Mouse (Mus musculus): ENCODE measurements around the gene 3110082J24Rik. TPM values are rescaled to one million over a fixed set of nuclear protein-coding genes. Genes with fewer than 3 reads are reported as not detected.

The 3110082J24Rik gene
- polyA plus RNA-seq (2015; fragmentation: Nextera tagmentation; extraction: Ambion mirVana): not detected in 2 replicates

- Histone ChIP-seq H3K4me3 (ENCODE audit: low read depth, low read length) (peak within 1 kb of the TSS; percentile 44), H3K9me3 (ENCODE audit: control insufficient read depth, low read length) (no peaks in the 10 kb centered on the region), H3K27ac (replicated peaks) (no peak within 1 kb of the TSS), H3K36me3 (ENCODE audit: control insufficient read depth, insufficient read depth, low read length) (no peaks in the 10 kb centered on the region), H3K4me2 (replicated peaks; ENCODE audit: low read depth) (peak within 1 kb of the TSS; percentile 77), H3K27me3 (ENCODE audit: control insufficient read depth, insufficient read depth, low read length) (peaks cover 4% of the 10 kb centered on the region; the same call in 1 of the 2 replicates), H3K4me1 (replicated peaks; ENCODE audit: control insufficient read depth, insufficient read depth) (peaks cover 5% of the 10 kb centered on the region), H3K9ac (ENCODE audit: low read length) (peak within 1 kb of the TSS; percentile 45; the same call in 1 of the 2 replicates)
- 6% methylated on average over 29 of the region's 29 CpGs for WGBS
- ATAC-seq (ENCODE audit: low FRiP score, low TSS enrichment): no peak
- no peak for DNase-seq (ENCODE audit: low spot score)
- TF ChIP-seq CTCF (IDR thresholded peaks at IDR 0.05; ENCODE audit: low read depth) (no peak), EP300 (optimal IDR thresholded peaks at IDR 0.05) (no peak)
Observed at GRCm38 (mm10) chr5:30105668-30106300, at the start of gene 3110082J24Rik. Gene 3110082J24Rik, minus strand, starts transcription at chr5:30106086.

DNA sequence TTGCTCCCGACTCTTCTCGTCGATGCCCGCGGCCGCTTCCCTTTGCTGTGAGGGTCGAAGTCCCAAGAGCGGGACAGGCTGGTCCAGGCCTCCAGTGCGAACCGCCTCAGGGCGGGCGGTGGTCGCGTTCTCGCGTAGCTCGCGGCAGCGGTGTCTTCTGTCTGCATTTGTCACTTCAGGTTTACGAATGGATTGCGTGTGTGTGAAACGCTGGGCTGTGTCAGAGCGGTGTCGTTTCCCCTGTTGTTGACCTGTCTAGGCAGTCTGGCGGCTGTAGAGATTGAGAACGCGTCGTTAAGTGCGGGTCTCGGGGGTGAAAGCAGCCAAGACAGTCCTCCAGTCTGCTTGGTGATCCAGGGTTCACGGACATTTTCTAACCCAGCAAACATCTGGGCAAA lies 49.5 kb upstream of the 3110082J24Rik start:
- Histone ChIP-seq H3K9me3 (ENCODE audit: control insufficient read depth, low read length) (no peaks in the 10 kb centered on the region), H3K9ac (ENCODE audit: low read length) (peak overlapping the region; percentile 89), H3K4me1 (replicated peaks; ENCODE audit: control insufficient read depth, insufficient read depth) (no peaks in the 10 kb centered on the region), H3K27ac (replicated peaks) (peak overlapping the region; percentile 95), H3K27me3 (ENCODE audit: control insufficient read depth, insufficient read depth, low read length) (no peaks in the 10 kb centered on the region), H3K4me3 (ENCODE audit: low read depth, low read length) (peak overlapping the region; percentile 88), H3K36me3 (ENCODE audit: control insufficient read depth, insufficient read depth, low read length) (no peaks in the 10 kb centered on the region), H3K4me2 (replicated peaks; ENCODE audit: low read depth) (peak overlapping the region; percentile 70)
- 0% methylated on average over 31 of the region's 31 CpGs for WGBS
- ATAC-seq (ENCODE audit: low FRiP score, low TSS enrichment): peak; percentile 35
- TF ChIP-seq EP300 (optimal IDR thresholded peaks at IDR 0.05): no peak
- TF ChIP-seq CTCF (IDR thresholded peaks at IDR 0.05; ENCODE audit: low read depth): no peak
- DNase-seq (ENCODE audit: low spot score): no peak

DNA sequence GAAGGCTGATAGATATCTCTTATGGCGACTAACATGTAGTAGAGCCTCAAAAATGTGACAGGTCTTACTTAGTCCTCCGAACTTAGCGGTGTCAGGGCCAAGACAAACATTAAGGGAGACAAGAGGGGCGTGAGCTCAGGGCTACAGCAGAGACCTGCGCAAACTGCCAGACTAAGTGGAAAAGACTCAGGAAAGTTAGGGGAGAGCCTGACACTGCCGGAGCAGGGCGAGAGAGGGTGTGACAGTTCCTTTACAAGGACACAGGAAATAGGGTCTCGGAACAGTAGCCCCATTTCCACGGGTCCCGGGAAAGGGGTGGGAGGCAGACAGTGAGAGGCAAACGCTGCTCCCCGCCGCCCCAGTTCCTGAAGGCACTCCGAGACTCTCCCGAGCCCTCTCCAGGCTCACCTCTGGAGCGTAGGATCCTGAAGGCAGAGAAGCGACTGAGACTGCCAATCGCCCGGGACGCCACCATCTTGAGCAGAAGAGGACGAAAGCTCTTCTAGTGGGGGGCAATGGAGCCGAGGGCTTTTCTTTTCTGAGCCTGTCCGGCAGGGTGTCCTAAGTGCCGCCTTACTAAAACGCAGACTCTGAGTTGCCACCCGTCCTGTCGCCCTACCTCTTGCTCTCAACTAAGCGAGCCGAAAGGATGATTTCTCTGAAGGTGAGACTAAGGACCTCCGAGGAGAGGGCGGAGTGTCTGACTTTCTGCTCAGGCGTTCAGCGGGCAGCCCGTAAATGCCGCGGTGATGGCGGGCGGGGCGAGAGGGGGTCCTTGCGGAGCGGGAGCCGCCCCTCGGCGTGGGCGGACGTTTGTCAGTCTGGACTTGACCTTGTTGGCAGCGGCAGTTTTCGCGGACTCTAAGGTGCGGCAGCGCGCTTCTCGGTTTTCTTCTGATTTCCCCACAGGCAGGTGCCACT lies 48.8 kb upstream of the 3110082J24Rik start, which contains the start of the genes Hadha and Hadhb:
Gene Hadha, minus strand, starts transcription at position 689 of the 921 bp plus-strand sequence.
Gene Hadhb, plus strand, starts transcription at position 775 of the 921 bp plus-strand sequence.
- TF ChIP-seq CTCF (IDR thresholded peaks at IDR 0.05; ENCODE audit: low read depth) (no peak; the same call in none of the 2 replicates), EP300 (optimal IDR thresholded peaks at IDR 0.05) (peak; percentile 97)
- Histone ChIP-seq H3K9ac (ENCODE audit: low read length) (peak within 1 kb of the TSS; percentile 89), H3K4me2 (replicated peaks; ENCODE audit: low read depth) (peak within 1 kb of the TSS; percentile 70), H3K27ac (replicated peaks) (peak within 1 kb of the TSS; percentile 95), H3K9me3 (ENCODE audit: control insufficient read depth, low read length) (no peaks in the 10 kb centered on the region), H3K27me3 (ENCODE audit: control insufficient read depth, insufficient read depth, low read length) (no peaks in the 10 kb centered on the region), H3K36me3 (ENCODE audit: control insufficient read depth, insufficient read depth, low read length) (no peaks in the 10 kb centered on the region), H3K4me3 (ENCODE audit: low read depth, low read length) (peak within 1 kb of the TSS; percentile 88), H3K4me1 (replicated peaks; ENCODE audit: control insufficient read depth, insufficient read depth) (no peaks in the 10 kb centered on the region)
- DNase-seq (ENCODE audit: low spot score) (peak; percentile 95), ATAC-seq (ENCODE audit: low FRiP score, low TSS enrichment) (peak; percentile 91)
- WGBS: under 1% methylated on average over 51 of the region's 53 CpGs

- Histone ChIP-seq H3K27ac (replicated peaks) (peak overlapping the region; percentile 95; the same call in 1 of the 2 replicates), H3K9ac (ENCODE audit: low read length) (peak overlapping the region; percentile 89), H3K27me3 (ENCODE audit: control insufficient read depth, insufficient read depth, low read length) (no peaks in the 10 kb centered on the region), H3K36me3 (ENCODE audit: control insufficient read depth, insufficient read depth, low read length) (0 out of 2 replicates have a peak, but pooled peaks cover 3% of the 10 kb centered on the region), H3K4me1 (replicated peaks; ENCODE audit: control insufficient read depth, insufficient read depth) (no peaks in the 10 kb centered on the region), H3K4me3 (ENCODE audit: low read depth, low read length) (peak overlapping the region; percentile 88), H3K9me3 (ENCODE audit: control insufficient read depth, low read length) (no peaks in the 10 kb centered on the region), H3K4me2 (replicated peaks; ENCODE audit: low read depth) (peak overlapping the region; percentile 70)
- ATAC-seq (ENCODE audit: low FRiP score, low TSS enrichment): no peak
- TF ChIP-seq EP300 (optimal IDR thresholded peaks at IDR 0.05): no peak
- DNase-seq (ENCODE audit: low spot score): no peak
- 14% methylated on average over 4 of the region's 4 CpGs for WGBS
Observed at GRCm38 (mm10) chr5:30154013-30154412, 48.1 kb upstream of the 3110082J24Rik start.

GRCm38 (mm10) chr5:30153222-30153621 lies 47.3 kb upstream of the 3110082J24Rik start:
- Histone ChIP-seq H3K9ac (ENCODE audit: low read length) (no peak overlapping the region), H3K9me3 (ENCODE audit: control insufficient read depth, low read length) (no peaks in the 10 kb centered on the region), H3K4me1 (replicated peaks; ENCODE audit: control insufficient read depth, insufficient read depth) (no peaks in the 10 kb centered on the region), H3K27me3 (ENCODE audit: control insufficient read depth, insufficient read depth, low read length) (no peaks in the 10 kb centered on the region), H3K27ac (replicated peaks) (no peak overlapping the region), H3K36me3 (ENCODE audit: control insufficient read depth, insufficient read depth, low read length) (0 out of 2 replicates have a peak, but pooled peaks cover 3% of the 10 kb centered on the region), H3K4me2 (replicated peaks; ENCODE audit: low read depth) (0 out of 2 replicates have a peak overlapping the region, but pooled peaks have one; percentile 14), H3K4me3 (ENCODE audit: low read depth, low read length) (no peak overlapping the region)
- WGBS: 84% methylated on average over 2 of the region's 2 CpGs
- TF ChIP-seq EP300 (optimal IDR thresholded peaks at IDR 0.05) (no peak), CTCF (IDR thresholded peaks at IDR 0.05; ENCODE audit: low read depth) (no peak)
- no peak for ATAC-seq (ENCODE audit: low FRiP score, low TSS enrichment)
- no peak for DNase-seq (ENCODE audit: low spot score)

Measured in stomach, postnatal 0 days (tissue).